Mouse (Mus musculus): ENCODE data around the gene Rpgrip1. TPM values are rescaled to one million over a fixed set of nuclear protein-coding genes. Genes with fewer than 3 reads are reported as not detected.

The Rpgrip1 gene
- polyA plus RNA-seq, 1 experiment from 2014 or later = 59.3 TPM

DNA sequence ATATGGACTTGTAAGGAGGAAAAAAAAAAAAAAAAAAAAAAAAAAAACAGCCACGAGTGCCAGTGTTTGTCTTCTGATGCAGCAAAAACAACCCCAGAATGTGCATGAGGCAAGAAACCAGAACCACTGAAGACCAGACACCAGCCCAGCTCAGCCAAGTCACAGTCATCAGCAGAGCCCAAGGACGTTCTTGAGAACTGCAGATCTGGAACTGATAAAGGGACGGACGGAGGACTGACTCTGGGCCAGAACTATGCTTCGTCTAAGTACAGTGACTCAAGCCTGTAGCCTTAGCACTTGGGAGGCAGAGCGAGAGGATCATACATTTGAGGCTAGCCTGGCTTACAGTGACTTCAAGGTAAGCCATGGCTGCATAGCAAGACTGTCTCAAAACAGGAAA is 50.4 kb downstream of the Rpgrip1 start:
- 72% methylated on average over 6 of the region's 6 CpGs for WGBS
- H3K36me3 ChIP-seq = peaks cover 69% of the 10 kb centered on the region
- no peaks in the 10 kb centered on the region for H3K4me1 ChIP-seq
- H3K9me3 ChIP-seq = no peaks in the 10 kb centered on the region
- no peak overlapping the region for H3K27ac ChIP-seq
- ATAC-seq (ENCODE audit: insufficient number of reproducible peaks, low FRiP score, low TSS enrichment, low read depth) = no peak
- no peaks in the 10 kb centered on the region for H3K27me3 ChIP-seq
- no peak overlapping the region for H3K4me2 ChIP-seq
- H3K4me3 ChIP-seq = no peak overlapping the region
- H3K9ac ChIP-seq = no peak overlapping the region

DNA sequence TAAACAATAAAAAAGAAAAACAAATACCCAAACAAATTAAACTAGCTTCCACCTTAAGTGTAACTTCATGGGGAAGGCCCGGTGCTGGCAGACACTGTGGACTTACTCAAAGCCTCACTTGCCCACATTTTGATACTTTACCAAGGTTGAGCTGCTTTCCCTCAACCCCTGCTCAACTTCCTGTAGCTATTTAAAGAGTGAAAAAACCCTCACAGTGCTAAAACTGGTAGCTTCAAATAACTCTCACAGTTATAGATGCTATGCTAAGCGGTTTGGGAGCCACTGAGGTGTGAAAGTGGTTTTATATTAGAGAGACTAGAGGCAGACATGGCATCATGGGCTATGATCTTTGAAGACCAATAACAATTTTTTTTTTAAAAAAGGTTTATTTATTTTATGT is 56.1 kb downstream of the Rpgrip1 start:
- no peak overlapping the region for H3K4me3 ChIP-seq
- H3K27me3 ChIP-seq = no peaks in the 10 kb centered on the region
- no peak overlapping the region for H3K9ac ChIP-seq
- H3K36me3 ChIP-seq = peaks cover 65% of the 10 kb centered on the region
- 87% methylated on average over 2 of the region's 2 CpGs for WGBS
- H3K4me2 ChIP-seq = no peak overlapping the region
- H3K9me3 ChIP-seq = no peaks in the 10 kb centered on the region
- ATAC-seq (ENCODE audit: insufficient number of reproducible peaks, low FRiP score, low TSS enrichment, low read depth) = no peak
- H3K27ac ChIP-seq = no peak overlapping the region
- no peaks in the 10 kb centered on the region for H3K4me1 ChIP-seq

DNA sequence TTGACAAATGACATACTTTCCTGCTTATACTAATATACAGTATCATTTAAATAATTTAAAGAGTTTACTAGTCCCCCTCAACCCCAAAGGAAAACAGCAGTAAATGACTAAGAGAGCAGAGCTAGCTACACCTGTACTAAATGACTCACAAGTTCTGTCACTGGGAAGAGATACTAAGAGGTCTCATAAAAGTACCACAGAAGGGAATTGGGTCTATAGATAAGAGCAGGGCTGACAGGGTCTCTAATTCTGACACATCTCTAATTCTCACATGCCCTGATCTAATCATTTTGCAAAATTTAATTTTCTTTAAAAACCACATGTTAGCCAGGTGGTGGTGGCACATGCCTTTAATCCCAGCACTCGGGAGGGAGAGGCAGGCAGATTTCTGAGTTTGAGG is 78.3 kb downstream of the Rpgrip1 start:
- H3K9ac ChIP-seq = no peak overlapping the region
- H3K36me3 ChIP-seq = peaks cover 11% of the 10 kb centered on the region
- WGBS = 87% methylated on average over 1 of the region's 1 CpGs
- no peaks in the 10 kb centered on the region for H3K9me3 ChIP-seq
- H3K4me3 ChIP-seq = no peak overlapping the region
- no peaks in the 10 kb centered on the region for H3K27me3 ChIP-seq
- ATAC-seq (ENCODE audit: insufficient number of reproducible peaks, low FRiP score, low TSS enrichment, low read depth) = no peak
- no peaks in the 10 kb centered on the region for H3K4me1 ChIP-seq
- H3K27ac ChIP-seq = no peak overlapping the region
- no peak overlapping the region for H3K4me2 ChIP-seq

DNA sequence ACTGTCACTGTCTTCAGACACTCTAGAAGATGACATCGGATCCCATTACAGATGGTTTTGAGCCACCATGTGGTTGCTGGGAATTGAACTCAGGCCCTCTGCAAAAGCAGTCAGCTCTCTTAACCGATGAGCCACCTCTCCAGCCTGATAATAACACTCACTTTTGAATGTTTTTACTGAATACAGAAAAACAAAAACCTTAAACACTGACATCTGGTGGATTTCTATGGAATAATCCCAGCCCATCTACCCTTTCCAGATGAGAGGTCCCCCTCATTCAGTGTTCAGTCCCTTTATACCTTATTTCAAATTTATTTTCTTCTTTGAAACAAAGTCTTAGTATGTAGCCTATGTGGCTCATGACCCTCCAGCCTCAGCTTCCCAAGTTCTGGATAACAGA is 79.0 kb downstream of the Rpgrip1 start:
- Histone ChIP-seq H3K4me1 (no peaks in the 10 kb centered on the region), H3K27me3 (no peaks in the 10 kb centered on the region), H3K9ac (no peak overlapping the region), H3K4me3 (no peak overlapping the region), H3K4me2 (no peak overlapping the region), H3K36me3 (peaks cover 7% of the 10 kb centered on the region), H3K27ac (no peak overlapping the region), H3K9me3 (no peaks in the 10 kb centered on the region)
- no peak for ATAC-seq (ENCODE audit: insufficient number of reproducible peaks, low FRiP score, low TSS enrichment, low read depth)
- 75% methylated on average over 2 of the region's 2 CpGs for WGBS

DNA sequence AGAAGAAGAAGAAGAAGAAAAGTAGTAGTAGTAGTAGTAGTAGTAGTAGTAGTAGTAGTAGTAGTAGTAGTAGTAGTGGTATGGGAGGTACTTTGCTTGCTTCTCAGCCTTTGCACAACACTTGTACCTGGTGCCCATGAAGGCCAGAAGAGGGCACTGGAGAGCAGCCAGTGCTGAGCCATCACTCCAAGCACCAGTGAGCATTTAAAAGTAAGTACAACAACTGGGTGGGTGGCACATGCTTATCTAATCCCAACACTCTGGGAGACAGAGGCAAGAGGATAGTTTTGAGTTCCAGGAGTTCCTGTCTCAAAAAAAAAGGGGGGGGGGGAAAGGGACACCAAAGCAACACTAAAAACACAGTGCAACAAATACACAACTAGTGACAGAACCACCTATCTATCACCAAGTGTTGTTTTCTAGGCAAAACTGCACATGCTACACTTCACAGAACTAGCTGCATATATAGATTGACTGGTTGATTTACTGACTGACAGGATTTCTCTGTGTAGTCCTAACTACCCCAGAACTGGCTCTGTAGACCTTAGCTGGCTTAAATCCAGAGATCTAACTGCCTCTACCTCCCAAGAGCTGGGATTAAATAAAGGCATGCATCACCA is 80.3 kb downstream of the Rpgrip1 start:
- Histone ChIP-seq H3K36me3 (peaks cover 7% of the 10 kb centered on the region), H3K9ac (no peak overlapping the region), H3K27me3 (no peaks in the 10 kb centered on the region), H3K4me1 (no peaks in the 10 kb centered on the region; the same call in 1 of the 2 replicates), H3K4me3 (no peak overlapping the region), H3K4me2 (no peak overlapping the region), H3K9me3 (no peaks in the 10 kb centered on the region), H3K27ac (no peak overlapping the region)
- no peak for ATAC-seq (ENCODE audit: insufficient number of reproducible peaks, low FRiP score, low TSS enrichment, low read depth)

DNA sequence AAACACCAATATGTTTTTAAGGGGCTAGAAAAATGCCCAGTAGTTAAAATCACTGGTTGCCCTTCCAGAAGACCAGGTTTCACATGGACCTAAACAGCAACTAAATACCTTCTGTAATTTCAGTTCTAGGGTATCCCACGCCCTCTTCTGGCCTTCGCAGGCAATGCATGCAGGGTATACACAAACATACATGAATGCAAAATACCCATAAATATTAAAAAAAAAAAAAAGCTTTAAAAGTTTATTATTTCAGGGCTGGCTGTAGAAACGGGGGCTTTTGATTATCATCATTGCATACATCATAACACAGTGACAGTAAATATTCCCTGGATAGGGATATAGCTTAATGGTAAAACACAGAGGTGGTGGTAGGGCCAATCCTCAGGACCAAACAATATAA is 85.2 kb downstream of the Rpgrip1 start:
- Histone ChIP-seq H3K27me3 (no peaks in the 10 kb centered on the region), H3K4me2 (peak overlapping the region; percentile 74), H3K27ac (no peak overlapping the region), H3K4me3 (peak overlapping the region; percentile 100), H3K36me3 (peaks cover 27% of the 10 kb centered on the region), H3K4me1 (peaks cover 10% of the 10 kb centered on the region; the same call in 1 of the 2 replicates), H3K9me3 (no peaks in the 10 kb centered on the region), H3K9ac (no peak overlapping the region)
- WGBS = 12% methylated on average over 3 of the region's 3 CpGs
- no peak for ATAC-seq (ENCODE audit: insufficient number of reproducible peaks, low FRiP score, low TSS enrichment, low read depth)

DNA sequence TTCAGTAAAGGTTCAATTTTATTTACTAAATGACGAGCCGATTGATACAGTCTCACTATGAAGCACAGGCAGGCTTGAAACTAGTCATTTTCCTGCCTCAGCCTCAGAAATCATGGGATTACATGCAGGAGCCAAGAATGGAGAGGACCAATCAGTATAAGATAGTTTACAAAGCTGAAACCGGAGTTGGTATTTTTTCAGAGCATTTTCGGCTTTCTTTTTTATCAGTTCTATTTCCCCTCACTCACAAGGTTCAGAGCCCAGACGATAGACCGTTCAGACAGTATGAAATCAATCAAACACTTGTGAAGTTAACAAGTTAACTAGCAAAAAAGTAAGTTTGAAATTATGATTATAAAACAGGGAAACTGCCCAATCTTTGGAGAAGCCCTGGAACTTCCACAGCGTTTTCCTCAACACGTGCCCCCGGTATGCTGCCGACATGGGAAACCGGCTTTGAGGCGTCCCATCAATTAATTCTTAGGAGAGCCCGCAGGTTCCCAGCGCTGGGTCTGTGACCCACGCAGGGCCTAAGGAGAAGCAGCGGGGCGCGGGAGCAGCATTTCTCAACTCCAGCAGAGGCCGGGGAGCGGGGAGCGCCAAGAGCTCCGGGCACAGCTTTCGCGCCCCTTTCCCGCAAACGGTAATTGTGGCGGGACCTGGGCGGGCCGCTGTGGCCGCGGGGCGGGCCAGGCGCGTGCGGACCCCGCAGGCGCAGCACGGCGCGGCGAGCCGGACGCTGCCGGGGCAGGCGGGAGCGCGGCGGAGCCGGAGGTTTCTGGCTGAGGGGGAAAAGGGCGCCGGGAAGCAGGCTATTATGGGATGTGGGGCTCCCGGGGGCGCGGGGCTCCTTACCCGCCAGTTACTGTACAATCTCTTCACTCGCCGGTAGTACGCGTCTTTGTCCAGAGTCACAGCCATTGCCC is 86.0 kb downstream of the Rpgrip1 start:
- no peaks in the 10 kb centered on the region for H3K9me3 ChIP-seq
- H3K9ac ChIP-seq = peak overlapping the region; percentile 100
- 1% methylated on average over 58 of the region's 59 CpGs for WGBS
- H3K4me2 ChIP-seq = peak overlapping the region; percentile 74
- H3K4me1 ChIP-seq = peaks cover 10% of the 10 kb centered on the region; the same call in 1 of the 2 replicates
- peak overlapping the region; percentile 99 for H3K27ac ChIP-seq
- H3K36me3 ChIP-seq = peaks cover 32% of the 10 kb centered on the region
- H3K27me3 ChIP-seq = no peaks in the 10 kb centered on the region
- no peak for ATAC-seq (ENCODE audit: insufficient number of reproducible peaks, low FRiP score, low TSS enrichment, low read depth)
- peak overlapping the region; percentile 100 for H3K4me3 ChIP-seq

DNA sequence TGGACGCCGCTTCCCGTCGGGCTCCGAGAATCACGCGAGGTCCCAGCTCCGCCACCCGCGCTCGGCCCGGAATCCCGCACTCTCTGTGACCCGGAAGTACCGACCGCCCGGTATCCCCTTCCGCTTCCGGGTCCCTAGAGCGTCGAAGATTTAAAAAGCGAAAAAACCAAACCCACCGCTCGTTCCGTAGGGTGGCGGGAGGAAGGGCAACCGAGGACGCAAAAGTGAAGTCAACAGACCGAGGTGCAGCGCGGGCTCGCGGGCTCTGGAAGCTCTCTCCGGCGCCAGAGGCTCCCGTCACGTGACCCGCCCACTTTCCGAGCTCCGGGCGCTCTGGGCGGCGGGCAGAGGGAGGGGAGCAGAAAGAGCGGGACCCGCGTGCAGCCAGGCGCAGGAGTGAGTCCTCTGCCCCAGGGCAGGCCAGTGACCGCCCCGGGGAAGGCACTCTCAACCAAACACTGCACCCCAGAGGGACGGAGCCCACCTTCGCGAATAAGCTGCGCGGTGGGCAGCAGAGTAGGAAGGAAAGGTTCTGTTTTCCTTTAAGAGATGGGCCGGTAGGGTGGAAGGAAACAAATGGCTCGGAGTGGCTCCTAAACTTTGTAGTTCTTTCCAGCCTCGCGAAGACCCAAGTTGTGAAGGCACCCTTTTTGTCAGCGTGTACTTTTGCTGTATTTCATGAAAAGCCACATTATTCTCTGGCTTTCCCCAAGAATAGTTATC is 86.8 kb downstream of the Rpgrip1 start, which contains the start of gene Supt16:
Gene Supt16, minus strand, starts transcription at position 261 of the 723 bp plus-strand sequence.
- no peaks in the 10 kb centered on the region for H3K9me3 ChIP-seq
- H3K27me3 ChIP-seq = no peaks in the 10 kb centered on the region
- peak within 1 kb of the TSS; percentile 100 for H3K4me3 ChIP-seq
- peak within 1 kb of the TSS; percentile 99 for H3K27ac ChIP-seq
- under 1% methylated on average over 59 of the region's 59 CpGs for WGBS
- H3K36me3 ChIP-seq = peaks cover 32% of the 10 kb centered on the region
- peak; percentile 90 for ATAC-seq (ENCODE audit: insufficient number of reproducible peaks, low FRiP score, low TSS enrichment, low read depth)
- peak within 1 kb of the TSS; percentile 100 for H3K9ac ChIP-seq
- H3K4me2 ChIP-seq = peak within 1 kb of the TSS; percentile 74
- peaks cover 10% of the 10 kb centered on the region; the same call in 1 of the 2 replicates for H3K4me1 ChIP-seq

DNA sequence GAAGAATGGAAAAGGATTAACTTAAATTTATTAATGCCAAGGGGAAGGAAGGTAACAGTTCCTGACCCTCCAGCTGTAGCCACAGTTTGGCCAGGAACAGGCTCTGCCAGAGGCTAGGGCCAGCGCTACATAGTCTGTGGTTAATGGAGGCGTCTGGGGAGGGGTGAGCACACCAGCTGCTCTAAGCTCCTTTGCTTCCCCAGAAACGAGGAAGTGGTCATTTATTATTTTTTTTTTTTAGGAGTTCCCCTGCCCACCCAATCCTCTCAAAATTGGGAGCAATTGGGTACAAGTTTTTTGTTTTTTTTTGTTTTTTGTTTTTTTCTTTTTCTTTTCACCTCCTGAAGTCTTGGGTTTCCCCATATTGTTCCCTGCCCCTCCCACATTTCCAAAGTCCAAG is 87.6 kb downstream of the Rpgrip1 start:
- WGBS = 7% methylated on average over 3 of the region's 3 CpGs
- peaks cover 36% of the 10 kb centered on the region for H3K36me3 ChIP-seq

DNA sequence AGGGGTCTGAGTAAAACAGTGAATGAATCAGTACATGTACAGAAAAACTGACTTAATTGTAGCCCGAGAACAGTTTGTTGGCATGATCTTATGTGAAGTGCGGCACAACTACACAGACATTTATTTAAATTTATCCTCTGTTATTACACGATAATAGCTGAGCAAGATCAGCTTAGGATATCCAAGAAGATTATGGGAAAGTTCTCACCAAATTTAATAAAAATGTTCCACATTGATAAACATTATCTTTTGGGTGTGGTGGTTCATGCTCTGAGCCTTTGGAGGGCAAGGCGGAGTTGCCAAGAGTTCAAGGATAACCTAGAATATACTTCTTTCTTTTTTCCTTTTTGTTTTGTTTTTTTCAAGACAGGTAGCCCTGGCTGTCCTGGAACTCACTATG is 88.9 kb downstream of the Rpgrip1 start:
- Histone ChIP-seq H3K4me1 (peaks cover 10% of the 10 kb centered on the region; the same call in 1 of the 2 replicates), H3K9ac (no peak overlapping the region), H3K9me3 (no peaks in the 10 kb centered on the region), H3K4me2 (no peak overlapping the region), H3K4me3 (no peak overlapping the region), H3K27me3 (no peaks in the 10 kb centered on the region), H3K27ac (no peak overlapping the region), H3K36me3 (peaks cover 45% of the 10 kb centered on the region)
- no peak for ATAC-seq (ENCODE audit: insufficient number of reproducible peaks, low FRiP score, low TSS enrichment, low read depth)
- 94% methylated on average over 4 of the region's 4 CpGs for WGBS

More for the DNA sequence above, 87.6 kb downstream of the Rpgrip1 start:
- Histone ChIP-seq H3K4me3 (peak overlapping the region; percentile 100), H3K27ac (peak overlapping the region; percentile 33), H3K4me2 (peak overlapping the region; percentile 74), H3K27me3 (no peaks in the 10 kb centered on the region), H3K4me1 (peaks cover 10% of the 10 kb centered on the region; the same call in 1 of the 2 replicates), H3K9ac (no peak overlapping the region), H3K9me3 (no peaks in the 10 kb centered on the region)
- ATAC-seq (ENCODE audit: insufficient number of reproducible peaks, low FRiP score, low TSS enrichment, low read depth) = no peak

All from limb, embryonic 15.5 days (tissue).